Mouse (Mus musculus) lung, postnatal 0 days (tissue): ENCODE results near the gene Gadd45g. TPM values are rescaled to one million over a fixed set of nuclear protein-coding genes. Genes with fewer than 3 reads are reported as not detected.

Source experiments
- ATAC-seq: fragments of 200-750 bp; cut with Nextera tagmentation; 2 replicates; pipeline ENCODE4 v1.8.0; 2017; ENCODE audit warnings: moderate library complexity
- DNase-seq: peaks from one replicate; pipeline ENCODE4 v3.0.0-alpha.2; 2016; ENCODE audit warnings: low spot score
- H3K27ac ChIP-seq: fragments of 300-500 bp; sonication (generic); 2 replicates; pipeline ENCODE4 v1.5.1; 2014; ENCODE audit warnings: antibody characterized with exemption, mild to moderate bottlenecking, low read length, mixed read lengths
- H3K27me3 ChIP-seq: fragments of 300-500 bp; sonication (generic); replicated peaks from 2 replicates; pipeline ENCODE4 v1.6.1; 2014; ENCODE audit warnings: low read length, mixed read lengths; ENCODE audit not compliant: insufficient read depth
- H3K36me3 ChIP-seq: fragments of 300-500 bp; sonication (generic); 2 replicates; pipeline ENCODE4 v1.6.1; 2014; ENCODE audit warnings: low read length, mixed read lengths; ENCODE audit not compliant: insufficient read depth
- H3K4me1 ChIP-seq: fragments of 300-500 bp; sonication (generic); 2 replicates; pipeline ENCODE4 v1.6.1; 2014; ENCODE audit warnings: antibody characterized with exemption, low read depth, low read length, mixed read lengths; ENCODE audit not compliant: insufficient read depth
- H3K4me2 ChIP-seq: fragments of 300-500 bp; sonication (generic); replicated peaks from 2 replicates; pipeline ENCODE4 v1.6.1; 2014; ENCODE audit warnings: low read depth, mild to moderate bottlenecking, low read length, moderate library complexity, mixed read lengths
- H3K4me3 ChIP-seq: fragments of 300-500 bp; sonication (generic); 2 replicates; pipeline ENCODE4 v1.5.1; 2014; ENCODE audit warnings: low read depth, low read length
- H3K9ac ChIP-seq: fragments of 300-500 bp; sonication (generic); replicated peaks from 2 replicates; pipeline ENCODE4 v1.6.1; 2014; ENCODE audit warnings: low read depth, mild to moderate bottlenecking
- H3K9me3 ChIP-seq: fragments of 300-500 bp; sonication (generic); 2 replicates; pipeline ENCODE4 v1.6.1; 2016; ENCODE audit warnings: low read length, mixed read lengths
- CTCF ChIP-seq: IDR thresholded peaks from 2 replicates; pipeline ENCODE4 v1.5.1; 2016; ENCODE audit warnings: antibody characterized with exemption, mild to moderate bottlenecking
- EP300 ChIP-seq: IDR thresholded peaks from 2 replicates; pipeline ENCODE4 v1.6.1; 2016; ENCODE audit warnings: antibody characterized with exemption, mild to moderate bottlenecking, control low read depth
- WGBS: fragments of 180-500 bp; shearing (Covaris S2); extraction: QIAGEN DNeasy Blood & Tissue Kit; methylation state at CpG from one replicate; pipeline ENCODE4 v1.1.7; 2014; 5-methylcytosine and 5-hydroxymethylcytosine counted together
- polyA plus RNA-seq: library from polyadenylated mRNA; unstranded; fragments of >200 nt; fragmentation: Nextera tagmentation; extraction: Ambion mirVana; gene quantifications from 2 replicates; pipeline ENCODE4 v1.2.1, GENCODE M21; 2015

Gene Gadd45g
- polyA plus RNA-seq, 1 experiment from 2014 or later = 54.7 TPM

DNA sequence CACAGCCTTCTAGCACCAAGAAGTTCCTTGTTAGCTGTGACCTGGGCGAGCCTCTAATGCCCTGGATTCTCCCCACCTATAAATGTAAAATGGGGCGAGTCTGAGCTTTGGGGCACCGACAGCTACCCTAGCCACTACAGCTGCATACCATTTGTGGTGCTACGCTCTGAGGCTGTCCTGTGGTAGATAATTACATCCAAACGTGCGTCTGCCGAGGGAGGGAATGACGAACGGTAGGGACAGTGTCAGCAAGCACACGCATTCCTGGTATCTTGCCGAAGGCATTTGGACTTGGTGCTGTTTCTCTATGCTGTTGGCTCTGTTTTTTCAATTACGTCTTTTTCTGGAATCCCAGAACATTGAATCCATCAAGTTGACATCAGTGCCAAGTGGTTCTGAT, 29.7 kb downstream of the Gadd45g start:
- Histone ChIP-seq H3K4me1 (peaks cover 3% of the 10 kb centered on the region; the same call in 1 of the 2 replicates), H3K27me3 (no peaks in the 10 kb centered on the region), H3K4me3 (no peak overlapping the region), H3K4me2 (no peak overlapping the region), H3K27ac (no peak overlapping the region), H3K9me3 (no peaks in the 10 kb centered on the region), H3K9ac (no peak overlapping the region), H3K36me3 (no peaks in the 10 kb centered on the region)
- TF ChIP-seq EP300 (no peak), CTCF (no peak)
- 68% methylated on average over 12 of the region's 12 CpGs for WGBS
- no peak for ATAC-seq
- DNase-seq = no peak

DNA sequence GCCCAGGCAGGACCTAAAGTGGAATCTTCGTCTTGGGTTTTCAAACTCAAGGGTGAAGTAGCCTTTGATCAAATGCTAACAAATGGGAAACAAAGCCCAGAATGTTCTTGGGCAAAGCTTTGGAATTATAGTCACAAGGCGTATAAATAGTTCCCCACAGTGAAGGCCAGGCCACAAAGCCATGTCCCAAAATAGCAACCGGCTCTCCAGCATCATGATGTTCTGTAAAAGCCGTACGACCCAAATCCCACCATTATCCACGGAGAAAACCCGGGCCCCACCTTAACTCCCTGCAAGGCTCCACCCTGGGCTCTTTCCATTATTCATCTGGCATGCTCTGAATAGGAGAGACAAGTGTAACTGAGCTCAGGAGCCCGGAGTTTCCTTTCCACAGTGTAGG, 32.3 kb downstream of the Gadd45g start:
- no peak overlapping the region for H3K4me3 ChIP-seq
- DNase-seq (no peak), ATAC-seq (no peak)
- no peak for TF ChIP-seq CTCF
- no peak for TF ChIP-seq EP300
- H3K9ac ChIP-seq = no peak overlapping the region
- H3K9me3 ChIP-seq = no peaks in the 10 kb centered on the region
- H3K4me1 ChIP-seq = peaks cover 14% of the 10 kb centered on the region; the same call in 1 of the 2 replicates
- no peak overlapping the region for H3K4me2 ChIP-seq
- H3K36me3 ChIP-seq = no peaks in the 10 kb centered on the region
- H3K27ac ChIP-seq = no peak overlapping the region
- WGBS = 62% methylated on average over 8 of the region's 8 CpGs
- H3K27me3 ChIP-seq = no peaks in the 10 kb centered on the region

DNA sequence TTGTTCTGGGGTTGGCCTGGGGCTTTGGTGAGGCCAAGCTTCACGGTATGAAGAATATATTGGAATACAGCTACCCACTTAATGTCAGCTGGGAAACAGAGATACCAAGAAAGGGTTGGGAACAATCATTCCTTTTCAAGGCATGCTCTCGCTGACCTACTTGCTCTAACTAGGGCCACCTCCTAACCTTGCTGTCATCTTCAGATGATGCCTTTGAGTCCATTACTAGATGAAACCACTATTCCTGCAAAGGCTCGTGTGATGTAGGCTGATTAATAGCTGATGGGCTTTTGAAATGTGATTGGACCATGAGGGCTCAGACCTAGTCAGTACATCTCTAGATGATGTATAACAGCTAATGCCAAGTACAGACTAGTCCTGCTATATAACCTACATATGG, 33.1 kb downstream of the Gadd45g start:
- Histone ChIP-seq H3K27me3 (no peaks in the 10 kb centered on the region), H3K4me3 (no peak overlapping the region), H3K9ac (no peak overlapping the region), H3K27ac (no peak overlapping the region), H3K36me3 (no peaks in the 10 kb centered on the region), H3K9me3 (no peaks in the 10 kb centered on the region), H3K4me1 (peaks cover 14% of the 10 kb centered on the region; the same call in 1 of the 2 replicates), H3K4me2 (no peak overlapping the region)
- ATAC-seq (no peak), DNase-seq (no peak)
- no peak for TF ChIP-seq CTCF
- no peak for TF ChIP-seq EP300
- WGBS = 83% methylated on average over 3 of the region's 3 CpGs

DNA sequence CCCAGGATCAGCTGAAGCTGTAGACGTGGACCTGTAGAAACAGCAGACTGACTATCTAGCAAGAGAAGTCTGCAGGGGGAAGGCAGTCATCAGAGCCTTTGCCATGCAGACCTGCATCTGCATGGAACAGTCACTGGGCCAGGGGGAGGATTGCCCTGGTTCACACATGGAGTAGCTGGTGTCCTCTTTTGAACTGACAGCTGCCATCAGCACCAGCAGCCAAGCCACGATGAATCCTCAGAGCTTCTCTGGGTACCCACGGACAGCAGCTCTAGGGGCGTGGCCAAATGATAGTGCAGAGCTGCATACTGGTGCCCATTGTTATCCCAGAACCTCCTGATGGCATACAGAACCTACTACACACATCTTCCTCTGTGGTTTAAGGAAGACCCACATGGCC, 33.5 kb downstream of the Gadd45g start:
- DNase-seq (no peak), ATAC-seq (no peak)
- H3K4me1 ChIP-seq = peaks cover 14% of the 10 kb centered on the region; the same call in 1 of the 2 replicates
- no peak overlapping the region for H3K9ac ChIP-seq
- no peaks in the 10 kb centered on the region for H3K36me3 ChIP-seq
- H3K4me3 ChIP-seq = no peak overlapping the region
- H3K9me3 ChIP-seq = no peaks in the 10 kb centered on the region
- WGBS = 85% methylated on average over 4 of the region's 4 CpGs
- H3K4me2 ChIP-seq = no peak overlapping the region
- no peak overlapping the region for H3K27ac ChIP-seq
- no peak for TF ChIP-seq CTCF
- no peak for TF ChIP-seq EP300
- H3K27me3 ChIP-seq = no peaks in the 10 kb centered on the region

DNA sequence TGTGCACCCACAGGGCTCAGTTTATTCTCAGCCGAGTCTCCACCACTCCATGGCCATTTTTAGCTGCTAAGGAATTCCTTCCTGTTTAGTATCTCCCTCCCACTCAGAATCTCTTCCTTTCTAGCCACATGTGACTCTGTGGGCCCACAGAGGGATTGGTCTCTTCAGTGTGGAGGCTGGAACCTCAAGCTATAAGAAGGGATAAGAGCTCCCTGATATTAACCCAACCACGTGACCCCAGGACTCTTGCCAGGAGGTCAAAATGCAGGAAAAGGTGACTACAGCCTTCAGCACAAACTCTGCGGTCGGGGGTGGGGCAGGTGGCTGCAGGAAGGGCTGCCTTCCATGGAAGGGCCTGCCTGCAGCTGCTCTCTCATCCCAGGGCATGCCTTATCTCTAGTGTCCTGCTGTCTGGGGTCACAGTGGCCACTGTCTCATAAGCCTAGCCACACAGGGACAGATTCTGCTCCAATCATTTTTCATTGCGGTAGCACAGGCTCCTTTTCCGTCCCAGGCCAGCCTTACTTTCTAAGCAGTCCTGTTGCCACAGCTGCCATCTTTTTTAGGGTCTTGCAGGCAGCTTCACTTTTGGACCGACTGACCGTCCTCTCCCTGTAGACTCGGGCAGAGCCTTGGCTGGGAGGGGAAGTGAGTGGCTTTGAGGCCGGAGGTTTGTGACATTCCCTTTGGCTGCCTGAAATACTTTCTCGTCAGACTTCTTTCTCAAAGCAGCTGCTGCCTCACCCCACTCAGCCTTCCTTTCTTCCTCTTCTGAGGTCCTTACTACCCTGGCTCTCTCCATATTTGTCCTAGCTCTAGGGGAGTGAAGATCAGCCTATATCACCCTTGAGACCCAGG, 35.0 kb downstream of the Gadd45g start:
- Histone ChIP-seq H3K27me3 (no peaks in the 10 kb centered on the region), H3K36me3 (no peaks in the 10 kb centered on the region), H3K4me1 (peaks cover 18% of the 10 kb centered on the region; the same call in 1 of the 2 replicates), H3K4me2 (no peak overlapping the region), H3K27ac (no peak overlapping the region), H3K4me3 (no peak overlapping the region), H3K9me3 (no peaks in the 10 kb centered on the region), H3K9ac (no peak overlapping the region)
- ATAC-seq (peak; percentile 13; the same call in 1 of the 2 replicates), DNase-seq (peak; percentile 50)
- 19% methylated on average over 11 of the region's 11 CpGs for WGBS
- TF ChIP-seq CTCF (no peak), EP300 (no peak)

DNA sequence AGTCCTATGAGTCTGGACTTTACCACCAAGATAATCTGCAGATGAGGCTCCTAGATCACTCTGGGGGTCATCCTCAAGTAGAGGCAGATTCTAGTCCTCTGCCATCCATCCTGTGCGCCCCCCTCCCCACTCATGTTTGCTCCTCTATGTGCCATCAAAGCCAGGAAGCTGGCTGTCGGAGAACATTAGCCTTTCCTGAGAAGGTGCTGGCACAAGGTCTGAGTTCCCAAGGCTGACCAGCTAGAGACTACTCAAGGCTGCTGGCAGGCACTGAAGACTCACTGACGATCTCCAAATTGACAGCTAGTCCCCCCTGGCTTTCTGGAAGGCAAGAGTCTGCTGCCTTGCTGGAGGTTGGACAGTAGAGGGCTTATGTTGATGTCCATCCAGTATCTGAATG, 35.7 kb downstream of the Gadd45g start:
- no peaks in the 10 kb centered on the region for H3K27me3 ChIP-seq
- no peaks in the 10 kb centered on the region for H3K9me3 ChIP-seq
- 72% methylated on average over 3 of the region's 3 CpGs for WGBS
- no peak overlapping the region for H3K4me3 ChIP-seq
- DNase-seq = no peak
- no peak overlapping the region for H3K27ac ChIP-seq
- H3K9ac ChIP-seq = no peak overlapping the region
- H3K36me3 ChIP-seq = no peaks in the 10 kb centered on the region
- H3K4me2 ChIP-seq = no peak overlapping the region
- peaks cover 21% of the 10 kb centered on the region; the same call in 1 of the 2 replicates for H3K4me1 ChIP-seq
- ATAC-seq = no peak
- TF ChIP-seq EP300 (no peak), CTCF (no peak)
